Mouse (Mus musculus): Measurements from ENCODE around the gene Nsd1.

Gene Nsd1

GRCm38 (mm10) chr13:55252820-55253219, 43.2 kb downstream of the Nsd1 start:
- no peak for DNase-seq (ENCODE audit: low read depth, low spot score)

GRCm38 (mm10) chr13:55255052-55255652, 45.6 kb downstream of the Nsd1 start:
- DNase-seq (ENCODE audit: low read depth, low spot score), result no peak

- no peak for DNase-seq (ENCODE audit: low read depth, low spot score)
These were observed 49.1 kb downstream of the Nsd1 start for GRCm38 (mm10) chr13:55258651-55259050.

GRCm38 (mm10) chr13:55261521-55261920, 51.9 kb downstream of the Nsd1 start:
- DNase-seq (ENCODE audit: low read depth, low spot score), result no peak

DNA sequence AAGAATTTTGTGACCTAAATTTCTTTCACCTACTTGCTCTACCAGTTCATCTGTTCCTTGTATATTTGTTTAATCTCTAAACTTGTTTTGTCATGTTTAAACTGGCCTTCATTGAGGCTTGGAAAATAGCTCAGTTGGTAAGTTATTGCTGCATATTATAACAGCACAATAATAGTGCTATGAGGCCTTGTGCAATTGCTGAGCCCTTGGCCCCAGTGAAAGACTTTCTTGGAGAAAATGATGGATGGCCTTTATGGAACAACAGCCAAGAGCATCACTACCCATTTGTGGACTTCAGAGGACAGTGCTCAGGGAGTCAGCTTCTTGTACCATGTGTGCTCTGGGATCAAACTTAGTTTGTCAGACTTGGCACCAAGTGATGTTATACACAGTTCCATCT, 52.5 kb downstream of the Nsd1 start:
- no peak for DNase-seq (ENCODE audit: low read depth, low spot score)

DNA sequence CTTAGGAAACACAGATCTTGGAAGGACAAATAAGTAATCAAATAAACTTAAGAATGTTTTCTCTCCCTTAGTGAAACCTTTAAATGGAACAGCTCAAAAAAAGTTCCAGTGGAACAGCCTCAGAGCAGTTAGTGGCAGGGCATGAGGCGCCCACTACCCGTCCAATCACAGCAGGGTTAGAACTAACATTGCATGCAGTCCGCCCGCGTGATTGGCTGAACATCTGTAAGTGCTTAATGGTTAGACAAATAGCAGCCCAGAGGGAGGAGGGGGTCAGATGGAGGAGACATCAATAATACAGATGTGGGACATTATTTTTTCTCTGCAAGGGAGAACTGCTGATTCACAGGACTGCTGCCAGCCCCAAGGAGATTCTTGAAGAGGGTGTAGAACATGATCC, 67.6 kb downstream of the Nsd1 start:
- no peak for DNase-seq (ENCODE audit: low read depth, low spot score)

GRCm38 (mm10) chr13:55277646-55278045, 68.1 kb downstream of the Nsd1 start:
- no peak for DNase-seq (ENCODE audit: low read depth, low spot score)

DNA sequence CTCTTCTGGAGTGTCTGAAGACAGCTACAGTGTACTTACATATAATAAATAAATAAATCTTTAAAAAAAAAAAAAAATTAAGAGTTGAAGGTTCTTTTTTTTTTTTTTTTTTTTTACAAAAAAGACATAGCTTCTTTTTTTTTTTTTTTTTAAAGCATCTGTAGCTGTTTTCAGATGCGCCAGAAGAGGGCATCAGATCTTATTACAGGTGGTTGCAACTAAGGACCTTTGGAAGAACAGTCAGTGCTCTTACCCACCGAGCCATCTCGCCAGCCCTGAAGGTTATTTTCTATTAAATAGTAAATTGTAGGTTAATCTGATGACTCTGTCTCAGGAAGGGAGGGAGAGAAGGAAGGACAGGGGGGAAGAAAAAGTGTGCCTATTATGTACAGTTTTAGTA, 79.3 kb downstream of the Nsd1 start:
- peak; percentile 41 for DNase-seq (ENCODE audit: low read depth, low spot score)

DNA sequence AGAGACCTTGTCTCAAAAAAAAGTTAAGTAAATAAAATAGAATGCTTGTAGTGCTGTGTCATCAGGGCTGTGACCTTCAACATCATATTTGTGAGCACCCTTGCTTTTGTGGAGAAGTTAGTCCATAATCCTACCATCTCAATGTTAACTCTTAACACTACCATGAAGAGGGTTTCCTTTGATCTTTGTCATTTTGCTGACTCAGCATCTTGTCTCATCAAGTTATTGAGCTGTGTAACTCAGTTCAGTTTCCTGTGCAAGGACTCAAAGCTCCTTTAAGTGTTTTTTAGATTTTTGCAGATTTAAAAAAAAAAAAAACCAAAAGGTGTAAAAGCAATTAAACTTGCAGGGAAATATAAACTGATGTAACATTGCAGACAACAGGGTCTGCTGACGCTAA, 87.2 kb downstream of the Nsd1 start:
- no peak for DNase-seq (ENCODE audit: low read depth, low spot score)

DNA sequence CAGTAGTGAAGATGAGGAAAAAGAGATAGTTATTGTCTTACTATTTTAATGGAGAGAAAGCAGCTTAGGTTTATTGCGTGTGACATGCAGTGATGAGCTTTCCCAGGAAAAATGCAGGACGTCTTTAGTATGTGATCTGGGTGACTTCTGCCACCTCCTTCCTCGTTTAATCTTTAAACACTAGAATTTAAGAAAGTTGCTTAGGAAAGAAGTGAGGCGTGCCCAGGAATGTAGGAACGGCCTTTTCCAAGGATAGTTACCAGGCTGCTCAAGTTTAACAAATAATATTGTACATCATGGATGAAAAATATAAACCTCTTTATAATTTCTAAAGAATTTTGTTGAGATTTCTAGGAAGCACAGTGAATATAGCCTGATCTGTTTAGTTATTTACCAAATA, 91.3 kb downstream of the Nsd1 start:
- DNase-seq (ENCODE audit: low read depth, low spot score), result no peak

DNA sequence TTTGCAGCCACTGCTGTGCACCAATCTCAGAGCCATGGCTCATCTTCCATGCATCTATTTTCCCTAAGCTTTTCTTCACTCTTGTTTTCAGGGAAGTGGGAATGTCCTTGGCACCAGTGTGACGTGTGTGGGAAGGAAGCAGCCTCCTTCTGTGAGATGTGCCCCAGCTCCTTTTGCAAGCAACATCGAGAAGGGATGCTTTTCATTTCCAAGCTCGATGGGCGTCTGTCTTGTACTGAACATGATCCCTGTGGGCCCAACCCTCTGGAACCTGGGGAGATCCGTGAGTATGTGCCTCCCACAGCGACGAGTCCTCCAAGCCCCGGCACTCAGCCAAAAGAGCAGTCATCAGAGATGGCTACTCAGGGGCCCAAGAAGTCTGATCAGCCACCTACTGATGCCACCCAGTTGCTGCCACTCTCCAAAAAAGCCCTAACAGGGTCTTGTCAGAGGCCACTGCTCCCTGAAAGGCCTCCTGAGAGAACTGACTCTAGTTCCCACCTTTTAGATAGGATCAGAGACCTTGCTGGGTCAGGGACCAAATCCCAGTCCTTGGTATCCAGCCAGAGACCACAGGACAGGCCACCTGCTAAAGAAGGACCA, 102.5 kb downstream of the Nsd1 start:
- peak; percentile 83 for DNase-seq (ENCODE audit: low read depth, low spot score)

- no peak for DNase-seq (ENCODE audit: low read depth, low spot score)
These were observed 103.5 kb downstream of the Nsd1 start for GRCm38 (mm10) chr13:55313051-55313450.

- DNase-seq (ENCODE audit: low read depth, low spot score), result no peak
These were observed 105.4 kb downstream of the Nsd1 start for GRCm38 (mm10) chr13:55314891-55315412.

DNA sequence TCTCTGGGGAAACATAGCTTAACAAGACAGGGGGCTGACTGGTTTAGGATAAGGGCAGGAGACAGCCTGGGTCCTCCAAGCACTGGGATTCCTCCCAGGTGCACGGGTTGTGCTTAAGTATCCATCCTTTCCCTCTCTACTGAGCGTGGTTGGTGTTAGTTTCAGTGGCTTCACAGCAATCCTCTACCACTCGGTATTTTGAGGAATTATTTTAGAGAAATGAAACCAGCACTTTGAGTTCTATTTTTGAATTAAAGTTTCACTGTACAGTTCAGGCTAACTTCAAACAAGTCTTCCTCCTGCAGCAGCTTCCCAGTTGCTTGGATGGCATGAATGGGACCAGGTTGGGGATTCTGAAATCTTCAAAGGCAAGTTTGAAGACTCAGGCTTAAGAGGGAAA, 108.8 kb downstream of the Nsd1 start:
- DNase-seq (ENCODE audit: low read depth, low spot score), result no peak

DNA sequence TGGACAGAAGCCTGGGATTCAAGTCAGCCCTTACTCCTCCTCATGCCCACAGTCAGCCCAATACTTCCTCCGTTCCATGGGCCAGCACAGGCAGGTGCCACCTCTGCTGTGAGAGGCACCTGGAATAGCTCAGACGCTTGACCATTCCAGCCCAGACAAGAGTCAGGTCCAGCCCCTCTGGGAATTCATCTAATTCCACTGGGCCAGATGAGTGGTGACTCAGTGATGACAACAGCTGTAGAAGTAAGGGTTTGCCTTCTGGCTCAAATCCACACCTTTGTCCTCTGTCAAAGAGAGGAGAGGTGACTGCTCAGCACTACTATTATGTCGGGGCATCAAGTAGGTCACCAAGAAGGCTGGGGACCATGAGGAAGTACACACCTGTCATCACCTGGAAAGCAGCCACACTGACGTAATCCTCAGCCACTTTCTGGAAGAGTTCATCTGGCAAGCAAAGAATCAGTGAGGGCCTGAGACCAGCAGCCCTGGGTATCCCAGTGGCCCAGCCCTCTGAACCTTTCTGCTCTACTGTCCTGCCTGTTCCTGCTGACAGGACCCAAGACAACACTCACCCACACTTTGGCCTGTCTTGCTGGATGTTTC, 110.5 kb downstream of the Nsd1 start, which contains the start of gene Prelid1:
TSS of gene Prelid1 (plus strand) at position 570 of the 603 bp plus-strand sequence.
- peak; percentile 49 for DNase-seq (ENCODE audit: low read depth, low spot score)

DNA sequence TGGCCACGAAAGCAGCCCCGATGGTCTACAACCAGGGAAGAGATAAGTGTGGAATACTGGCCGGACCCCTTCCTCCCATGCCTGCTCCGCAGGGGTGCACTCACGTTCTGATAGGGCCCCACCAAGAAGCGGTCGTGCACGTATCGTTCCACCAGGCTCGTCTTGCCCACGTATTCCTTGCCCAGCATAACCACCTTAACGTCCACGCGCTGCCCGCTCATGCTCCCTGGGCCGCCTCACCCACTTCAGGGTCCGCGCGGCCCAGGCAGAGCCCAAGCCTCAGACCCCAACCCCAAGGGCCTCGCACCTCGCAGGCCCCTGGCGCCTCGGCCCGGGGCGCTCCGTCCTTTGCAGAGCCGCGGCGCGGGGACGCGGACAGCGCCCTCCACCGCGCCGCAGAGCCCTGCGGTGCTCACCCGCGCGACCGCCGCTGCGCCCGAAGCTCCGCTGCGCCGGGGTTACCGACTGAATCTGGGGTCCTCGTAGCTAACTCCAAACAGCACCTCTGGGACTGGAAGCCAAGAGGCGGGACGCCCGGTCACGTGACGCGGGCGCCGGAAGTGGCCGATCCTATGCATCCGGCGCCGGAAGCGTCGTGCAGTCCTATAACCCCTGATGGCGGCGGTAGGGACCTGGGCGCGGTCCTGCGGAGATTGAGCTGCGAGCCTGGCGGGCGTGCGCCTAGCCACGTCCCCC, 112.0 kb downstream of the Nsd1 start, which contains the start of gene Rab24:
TSS of gene Rab24 (minus strand) at position 513 of the 696 bp plus-strand sequence.
- DNase-seq (ENCODE audit: low read depth, low spot score), result peak; percentile 91

GRCm38 (mm10) chr13:55322130-55322825, 112.7 kb downstream of the Nsd1 start:
- DNase-seq (ENCODE audit: low read depth, low spot score), result peak; percentile 87

DNA sequence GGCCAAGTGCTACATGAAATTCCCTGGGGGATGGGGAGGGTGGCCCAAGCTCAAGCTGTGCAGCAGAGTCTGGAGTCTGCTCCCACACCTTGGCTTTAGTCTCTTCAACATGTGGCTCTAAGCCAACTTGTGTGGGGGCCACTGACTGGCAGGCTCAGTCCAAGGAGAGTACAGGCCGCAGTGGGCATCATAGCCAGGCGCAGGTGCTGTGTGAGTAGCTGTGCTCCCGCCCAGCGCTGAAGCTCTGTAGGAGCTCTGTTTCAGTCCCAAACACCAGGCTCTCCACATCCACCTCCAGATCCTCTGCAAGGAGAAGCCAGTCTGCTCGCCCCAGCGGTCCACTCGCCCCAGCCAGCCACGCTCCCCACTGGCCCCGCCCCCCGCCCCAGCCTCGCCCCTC, 116.0 kb downstream of the Nsd1 start:
- peak; percentile 75 for DNase-seq (ENCODE audit: low read depth, low spot score)

DNA sequence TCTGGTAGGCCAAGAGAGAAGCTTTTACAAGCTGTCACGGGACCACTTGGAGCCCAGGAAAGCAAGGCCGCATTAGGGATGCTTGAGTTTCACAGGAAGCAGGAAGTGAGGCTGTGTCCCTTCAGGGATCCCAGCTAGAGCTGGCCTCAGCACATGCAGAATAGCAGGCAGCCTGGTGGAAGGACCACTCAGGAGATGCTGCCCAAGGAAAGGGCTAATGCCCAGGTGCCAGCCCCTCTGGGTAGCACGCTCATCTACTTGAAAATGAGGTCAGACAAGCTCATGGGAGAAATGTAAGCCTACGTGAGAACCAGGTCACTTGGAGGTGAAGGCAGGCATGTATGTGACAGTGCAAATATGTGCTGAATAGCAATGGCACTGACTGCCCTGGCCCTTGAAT, 117.6 kb downstream of the Nsd1 start:
- DNase-seq (ENCODE audit: low read depth, low spot score), result no peak

GRCm38 (mm10) chr13:55327633-55328032, 118.1 kb downstream of the Nsd1 start:
- peak; percentile 98 for DNase-seq (ENCODE audit: low read depth, low spot score)

DNA sequence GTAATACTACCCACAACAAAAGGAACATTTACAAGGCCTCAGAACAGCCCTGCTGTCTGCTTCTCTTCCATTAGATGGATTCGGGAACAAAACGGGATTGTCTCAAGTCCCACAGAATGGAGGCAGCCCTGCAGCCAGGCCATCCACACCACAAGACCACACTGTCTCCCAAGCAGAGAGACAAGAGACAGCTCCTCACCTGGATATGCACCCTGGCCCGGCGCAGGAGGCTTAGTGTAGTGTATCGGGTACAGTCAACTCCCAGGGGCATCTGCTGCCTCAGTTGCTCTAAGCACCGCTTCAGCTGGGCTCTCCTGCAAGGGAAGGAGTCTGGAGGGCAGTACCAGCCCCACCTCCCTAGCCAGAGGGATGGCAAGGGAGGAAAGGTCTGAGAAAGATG, 118.6 kb downstream of the Nsd1 start:
- no peak for DNase-seq (ENCODE audit: low read depth, low spot score)

DNA sequence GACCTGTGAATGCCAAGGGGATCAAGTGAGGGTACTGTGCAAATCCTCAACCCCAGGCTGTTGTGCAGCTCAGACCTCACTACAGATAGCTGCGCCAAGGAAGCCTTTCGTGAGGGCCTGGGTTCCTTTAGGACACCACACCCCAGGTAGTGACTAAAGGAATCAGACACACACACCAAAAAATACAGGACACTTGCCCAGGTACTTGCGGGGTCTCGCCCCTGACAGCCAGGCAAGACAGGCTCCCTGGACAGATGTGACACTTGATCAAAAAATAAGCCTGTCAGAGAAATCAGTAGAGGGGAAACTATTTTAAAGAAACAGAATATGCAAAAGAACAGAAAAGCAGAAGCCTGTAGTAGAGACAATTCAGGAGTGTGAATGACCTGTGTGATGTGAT, 119.1 kb downstream of the Nsd1 start:
- no peak for DNase-seq (ENCODE audit: low read depth, low spot score)

Data from brain, adult 2 months (tissue).